Mouse (Mus musculus) ovary, adult 2 months (tissue): ENCODE measurements around the gene Nxph2. TPM values are rescaled to one million over a fixed set of nuclear protein-coding genes. Genes with fewer than 3 reads are reported as not detected.

Source experiments
- polyA plus RNA-seq: library from polyadenylated mRNA; depleted of rRNA; stranded (reverse); fragments of >200 nt; gene quantifications from 2 replicates; pipeline ENCODE4 v1.2.3, GENCODE M21; 2012; rRNA removed

Nxph2 gene
- polyA plus RNA-seq, result not detected in 2 replicates

GRCm38 (mm10) chr2:23320746-23321585 lies at the start of gene Nxph2:
TSS of gene Nxph2 (plus strand) at chr2:23321246.

Other genes starting within 250 kb of the Nxph2 start
- gene Mastl, start 165.2 kb upstream of the Nxph2 start, polyA plus RNA-seq, result 0.38 and 0.50 TPM in 2 replicates
- 2.4 and 2.7 TPM in 2 replicates for gene Yme1l1, start 164.9 kb upstream of the Nxph2 start, polyA plus RNA-seq
- gene 4931423N10Rik, start 113.8 kb upstream of the Nxph2 start, polyA plus RNA-seq, result not detected in 2 replicates